Mouse (Mus musculus) limb, embryonic 10.5 days (tissue): ENCODE results near the gene Hoxb6. TPM values are rescaled to one million over a fixed set of nuclear protein-coding genes. Genes with fewer than 3 reads are reported as not detected.

Experiments
- DNase-seq: peaks from one replicate; pipeline ENCODE4 v3.0.0-alpha.2; 2017; ENCODE audit warnings: low spot score
- H3K27ac ChIP-seq: fragments of 300-500 bp; sonication (generic); 2 replicates; pipeline ENCODE4 v1.5.1; 2016; ENCODE audit warnings: mild to moderate bottlenecking
- H3K27me3 ChIP-seq: fragments of 300-500 bp; sonication (generic); 2 replicates; pipeline ENCODE4 v1.6.1; 2016; ENCODE audit warnings: low read depth, mild to moderate bottlenecking; ENCODE audit not compliant: poor library complexity, severe bottlenecking
- H3K36me3 ChIP-seq: fragments of 300-500 bp; sonication (generic); 2 replicates; pipeline ENCODE4 v1.6.1; 2016; ENCODE audit warnings: mild to moderate bottlenecking, moderate library complexity
- H3K4me1 ChIP-seq: fragments of 300-500 bp; sonication (generic); 2 replicates; pipeline ENCODE4 v1.6.1; 2016
- H3K4me3 ChIP-seq: fragments of 300-500 bp; sonication (generic); 2 replicates; pipeline ENCODE4 v1.5.1; 2016; ENCODE audit warnings: mild to moderate bottlenecking, moderate library complexity
- H3K9me3 ChIP-seq: fragments of 300-500 bp; sonication (generic); replicated peaks from 2 replicates; pipeline ENCODE4 v1.6.1; 2016; ENCODE audit warnings: mild to moderate bottlenecking
- WGBS: fragments of 180-500 bp; shearing (Covaris S2); methylation state at CpG from one replicate; pipeline ENCODE4 v1.1.7; 2016; 5-methylcytosine and 5-hydroxymethylcytosine counted together
- polyA plus RNA-seq: library from polyadenylated mRNA; unstranded; fragments of >200 nt; fragmentation: Nextera tagmentation; extraction: Ambion mirVana; gene quantifications from 2 replicates; pipeline ENCODE4 v1.2.1, GENCODE M21; 2016

Hoxb6 gene
- polyA plus RNA-seq, 1 experiment from 2014 or later, result 6.1 TPM

GRCm38 (mm10) chr11:96282795-96283430 lies 9.4 kb upstream of the Hoxb6 start:
- Histone ChIP-seq H3K36me3 (no peaks in the 10 kb centered on the region), H3K9me3 (no peaks in the 10 kb centered on the region), H3K4me3 (peak overlapping the region; percentile 65), H3K4me1 (peaks cover 82% of the 10 kb centered on the region), H3K27ac (peak overlapping the region; percentile 89), H3K27me3 (peaks cover 99% of the 10 kb centered on the region)
- WGBS, result under 1% methylated on average over 49 of the region's 49 CpGs
- DNase-seq, result peak; percentile 85

- Histone ChIP-seq H3K36me3 (no peaks in the 10 kb centered on the region), H3K4me3 (peak overlapping the region; percentile 65), H3K27me3 (peaks cover 99% of the 10 kb centered on the region), H3K9me3 (no peaks in the 10 kb centered on the region), H3K4me1 (peaks cover 76% of the 10 kb centered on the region), H3K27ac (peak overlapping the region; percentile 89)
- WGBS, result under 1% methylated on average over 49 of the region's 49 CpGs
- DNase-seq, result peak; percentile 77
Observed at GRCm38 (mm10) chr11:96284041-96284749, 8.1 kb upstream of the Hoxb6 start.

GRCm38 (mm10) chr11:96284774-96285734 lies 7.2 kb upstream of the Hoxb6 start:
- Histone ChIP-seq H3K4me3 (peak overlapping the region; percentile 65), H3K9me3 (no peaks in the 10 kb centered on the region), H3K36me3 (no peaks in the 10 kb centered on the region), H3K27me3 (peaks cover 99% of the 10 kb centered on the region), H3K4me1 (peaks cover 76% of the 10 kb centered on the region), H3K27ac (peak overlapping the region; percentile 89)
- peak; percentile 87 for DNase-seq
- WGBS, result under 1% methylated on average over 37 of the region's 37 CpGs

GRCm38 (mm10) chr11:96285771-96286738 lies 6.2 kb upstream of the Hoxb6 start, which contains the start of gene Hoxb7:
Gene Hoxb7 (plus strand): TSS chr11:96286623.
- WGBS, result under 1% methylated on average over 43 of the region's 43 CpGs
- peak; percentile 86 for DNase-seq

GRCm38 (mm10) chr11:96286739-96287385 lies 5.4 kb upstream of the Hoxb6 start:
- peaks cover 99% of the 10 kb centered on the region for H3K27me3 ChIP-seq
- H3K36me3 ChIP-seq, result no peaks in the 10 kb centered on the region
- under 1% methylated on average over 55 of the region's 55 CpGs for WGBS
- peaks cover 82% of the 10 kb centered on the region for H3K4me1 ChIP-seq
- peak overlapping the region; percentile 89 for H3K27ac ChIP-seq
- no peaks in the 10 kb centered on the region for H3K9me3 ChIP-seq
- DNase-seq, result peak; percentile 73
- H3K4me3 ChIP-seq, result peak overlapping the region; percentile 65

More at GRCm38 (mm10) chr11:96285771-96286738, 6.2 kb upstream of the Hoxb6 start, which contains the start of gene Hoxb7:
- Histone ChIP-seq H3K27me3 (peaks cover 99% of the 10 kb centered on the region), H3K4me1 (peaks cover 84% of the 10 kb centered on the region), H3K36me3 (no peaks in the 10 kb centered on the region), H3K9me3 (no peaks in the 10 kb centered on the region), H3K4me3 (peak within 1 kb of the TSS; percentile 65), H3K27ac (peak within 1 kb of the TSS; percentile 89)

GRCm38 (mm10) chr11:96287411-96287810 lies 4.9 kb upstream of the Hoxb6 start:
- 2% methylated on average over 9 of the region's 9 CpGs for WGBS

GRCm38 (mm10) chr11:96288455-96289221 lies 3.6 kb upstream of the Hoxb6 start:
- DNase-seq, result no peak
- WGBS, result 28% methylated on average over 1 of the region's 1 CpGs
- peaks cover 82% of the 10 kb centered on the region for H3K4me1 ChIP-seq
- H3K36me3 ChIP-seq, result no peaks in the 10 kb centered on the region
- H3K27me3 ChIP-seq, result peaks cover 99% of the 10 kb centered on the region
- H3K27ac ChIP-seq, result no peak overlapping the region
- no peaks in the 10 kb centered on the region for H3K9me3 ChIP-seq
- H3K4me3 ChIP-seq, result no peak overlapping the region

More at GRCm38 (mm10) chr11:96287411-96287810, 4.9 kb upstream of the Hoxb6 start:
- Histone ChIP-seq H3K36me3 (no peaks in the 10 kb centered on the region), H3K9me3 (no peaks in the 10 kb centered on the region), H3K27ac (peak overlapping the region; percentile 89), H3K27me3 (peaks cover 99% of the 10 kb centered on the region), H3K4me1 (peaks cover 82% of the 10 kb centered on the region), H3K4me3 (peak overlapping the region; percentile 65)
- no peak for DNase-seq

GRCm38 (mm10) chr11:96289293-96289692 lies 3.0 kb upstream of the Hoxb6 start:
- WGBS, result 22% methylated on average over 21 of the region's 21 CpGs
- DNase-seq, result no peak
- Histone ChIP-seq H3K9me3 (no peaks in the 10 kb centered on the region), H3K4me1 (peaks cover 80% of the 10 kb centered on the region), H3K4me3 (no peak overlapping the region), H3K27me3 (peaks cover 99% of the 10 kb centered on the region), H3K36me3 (no peaks in the 10 kb centered on the region), H3K27ac (no peak overlapping the region)

- 37% methylated on average over 6 of the region's 6 CpGs for WGBS
- DNase-seq, result no peak
- H3K27me3 ChIP-seq, result peaks cover 99% of the 10 kb centered on the region
Observed at GRCm38 (mm10) chr11:96289837-96290236, 2.4 kb upstream of the Hoxb6 start.

GRCm38 (mm10) chr11:96290705-96291355 lies 1.4 kb upstream of the Hoxb6 start:
- no peaks in the 10 kb centered on the region for H3K36me3 ChIP-seq
- no peaks in the 10 kb centered on the region for H3K9me3 ChIP-seq
- H3K27ac ChIP-seq, result no peak overlapping the region
- no peak for DNase-seq
- 16% methylated on average over 17 of the region's 17 CpGs for WGBS
- H3K4me3 ChIP-seq, result no peak overlapping the region
- peaks cover 99% of the 10 kb centered on the region for H3K27me3 ChIP-seq
- peaks cover 80% of the 10 kb centered on the region for H3K4me1 ChIP-seq

More at GRCm38 (mm10) chr11:96289837-96290236, 2.4 kb upstream of the Hoxb6 start:
- Histone ChIP-seq H3K4me1 (peaks cover 80% of the 10 kb centered on the region), H3K27ac (no peak overlapping the region), H3K36me3 (no peaks in the 10 kb centered on the region), H3K9me3 (no peaks in the 10 kb centered on the region), H3K4me3 (no peak overlapping the region)
